Mouse (Mus musculus): ENCODE data around the gene Dnaja3. TPM values are rescaled to one million over a fixed set of nuclear protein-coding genes. Genes with fewer than 3 reads are reported as not detected.

Gene Dnaja3
- polyA plus RNA-seq, 1 experiment = 33.0 TPM

DNA sequence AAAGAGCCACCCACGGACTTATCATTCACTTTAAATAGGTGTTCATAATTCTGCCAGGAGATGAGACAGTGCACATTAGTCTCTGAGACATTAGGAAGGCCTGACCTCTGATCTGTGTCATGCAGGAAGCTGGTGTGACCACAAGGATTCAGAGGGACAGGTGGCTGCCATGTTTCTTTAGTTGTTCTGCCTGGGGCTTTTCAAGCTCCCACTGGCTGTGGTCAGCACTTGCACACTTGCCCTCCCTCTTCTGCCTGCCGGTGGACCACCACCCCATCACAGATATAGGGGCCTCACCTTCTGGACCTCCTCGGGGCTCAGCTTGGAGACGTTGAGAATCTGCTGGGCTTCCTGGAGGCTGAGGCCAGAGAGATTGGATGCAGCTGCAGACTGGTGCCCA is 23.0 kb upstream of the Dnaja3 start:
- Histone ChIP-seq H3K27me3 (ENCODE audit: control insufficient read depth, insufficient read depth, insufficient read length) (no peaks in the 10 kb centered on the region), H3K79me2 (ENCODE audit: control insufficient read depth, insufficient read depth) (peaks cover 40% of the 10 kb centered on the region), H3K4me3 (ENCODE audit: insufficient read depth, poor library complexity, severe bottlenecking) (no peak overlapping the region), H3K79me3 (ENCODE audit: low read depth) (peaks cover 15% of the 10 kb centered on the region), H3K36me3 (ENCODE audit: control insufficient read depth, insufficient read depth) (peaks cover 63% of the 10 kb centered on the region), H3ac (ENCODE audit: control insufficient read depth, insufficient read length, low read depth) (no peak overlapping the region)
- TF ChIP-seq USF1 (IDR thresholded peaks at IDR 0.05; ENCODE audit: low read depth) (no peak), MYOD1 (IDR thresholded peaks at IDR 0.05; ENCODE audit: control insufficient read depth, insufficient read length, low read depth) (peak; percentile 31)

DNA sequence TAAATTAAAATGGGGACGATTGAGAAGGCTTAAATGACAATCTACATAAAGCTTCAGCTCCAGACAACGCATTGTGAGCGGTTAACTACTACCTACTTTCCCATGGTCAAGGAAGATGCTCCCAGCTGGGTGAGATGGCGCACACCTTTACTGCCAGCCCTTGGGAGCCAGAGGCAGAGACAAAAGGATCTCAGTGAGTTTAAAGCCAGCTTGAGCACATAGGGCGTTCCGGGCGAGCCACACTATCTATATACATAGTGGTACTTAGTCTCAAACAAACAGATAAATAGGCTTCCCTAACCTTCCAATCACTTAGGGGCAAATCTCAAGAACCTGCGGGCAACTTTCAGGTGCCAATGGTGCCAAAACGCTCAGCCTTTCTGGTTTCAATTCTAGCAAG is 15.7 kb upstream of the Dnaja3 start:
- peaks cover 28% of the 10 kb centered on the region for H3K79me3 ChIP-seq (ENCODE audit: low read depth)
- no peaks in the 10 kb centered on the region for H3K27me3 ChIP-seq (ENCODE audit: control insufficient read depth, insufficient read depth, insufficient read length)
- H3K79me2 ChIP-seq (ENCODE audit: control insufficient read depth, insufficient read depth) = peaks cover 54% of the 10 kb centered on the region
- TF ChIP-seq USF1 (IDR thresholded peaks at IDR 0.05; ENCODE audit: low read depth) (no peak), MYOD1 (IDR thresholded peaks at IDR 0.05; ENCODE audit: control insufficient read depth, insufficient read length, low read depth) (no peak), CTCF (IDR thresholded peaks at IDR 0.05; ENCODE audit: control insufficient read depth, insufficient read depth, insufficient read length) (no peak), MAX (IDR thresholded peaks at IDR 0.05) (no peak), MYOG (IDR thresholded peaks at IDR 0.05; ENCODE audit: control insufficient read depth, extremely low read depth, insufficient read length) (no peak), CEBPB (IDR thresholded peaks at IDR 0.05; ENCODE audit: low read depth) (no peak), FOSL1 (IDR thresholded peaks at IDR 0.05; ENCODE audit: insufficient read depth, low read length, poor library complexity, severe bottlenecking) (no peak)
- H3ac ChIP-seq (ENCODE audit: control insufficient read depth, insufficient read length, low read depth) = peak overlapping the region; percentile 95
- H3K36me3 ChIP-seq (ENCODE audit: control insufficient read depth, insufficient read depth) = no peaks in the 10 kb centered on the region
- H3K4me3 ChIP-seq (ENCODE audit: insufficient read depth, poor library complexity, severe bottlenecking) = peak overlapping the region; percentile 72

DNA sequence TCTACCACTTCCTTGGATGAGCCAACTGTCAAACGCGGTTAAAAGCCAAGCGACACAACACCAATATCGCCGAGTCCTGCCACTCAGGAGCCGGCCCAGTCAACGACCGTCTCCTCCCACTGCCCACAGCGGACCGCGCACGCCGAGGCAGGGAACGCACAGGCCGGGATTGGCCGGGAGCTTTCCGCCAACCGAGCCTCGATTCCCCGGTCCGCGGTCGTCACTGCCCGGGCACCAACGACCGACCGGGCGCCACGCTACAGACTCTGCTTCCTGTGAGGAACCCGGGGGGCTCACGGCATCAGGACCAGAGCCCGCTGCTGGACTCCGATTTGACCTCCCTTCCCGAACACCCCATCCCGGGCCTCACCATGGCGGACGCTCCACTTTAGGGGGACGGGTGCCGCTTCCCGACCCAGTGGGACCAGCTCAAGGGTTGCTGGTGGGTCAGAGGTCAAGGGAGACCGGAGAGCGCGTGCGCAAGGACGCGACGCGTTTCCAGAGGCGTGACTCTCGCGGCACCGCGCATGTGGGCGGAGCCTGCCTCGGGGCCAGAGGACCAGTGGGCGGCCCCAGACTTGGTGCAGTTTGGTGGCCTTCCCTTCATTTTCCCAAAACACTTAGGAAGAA is 15.2 kb upstream of the Dnaja3 start, which contains the start of gene Pam16:
Pam16 (minus strand) TSS at position 508 of the 630 bp plus-strand sequence.
- TF ChIP-seq MAX (IDR thresholded peaks at IDR 0.05) = peak; percentile 56
- no peak for TF ChIP-seq MYOD1 (IDR thresholded peaks at IDR 0.05; ENCODE audit: control insufficient read depth, insufficient read length, low read depth)
- H3K79me3 ChIP-seq (ENCODE audit: low read depth) = peaks cover 28% of the 10 kb centered on the region
- no peaks in the 10 kb centered on the region for H3K27me3 ChIP-seq (ENCODE audit: control insufficient read depth, insufficient read depth, insufficient read length)
- H3K4me3 ChIP-seq (ENCODE audit: insufficient read depth, poor library complexity, severe bottlenecking) = peak within 1 kb of the TSS; percentile 72
- no peaks in the 10 kb centered on the region for H3K36me3 ChIP-seq (ENCODE audit: control insufficient read depth, insufficient read depth)
- peaks cover 50% of the 10 kb centered on the region for H3K79me2 ChIP-seq (ENCODE audit: control insufficient read depth, insufficient read depth)
- H3ac ChIP-seq (ENCODE audit: control insufficient read depth, insufficient read length, low read depth) = peak within 1 kb of the TSS; percentile 95

DNA sequence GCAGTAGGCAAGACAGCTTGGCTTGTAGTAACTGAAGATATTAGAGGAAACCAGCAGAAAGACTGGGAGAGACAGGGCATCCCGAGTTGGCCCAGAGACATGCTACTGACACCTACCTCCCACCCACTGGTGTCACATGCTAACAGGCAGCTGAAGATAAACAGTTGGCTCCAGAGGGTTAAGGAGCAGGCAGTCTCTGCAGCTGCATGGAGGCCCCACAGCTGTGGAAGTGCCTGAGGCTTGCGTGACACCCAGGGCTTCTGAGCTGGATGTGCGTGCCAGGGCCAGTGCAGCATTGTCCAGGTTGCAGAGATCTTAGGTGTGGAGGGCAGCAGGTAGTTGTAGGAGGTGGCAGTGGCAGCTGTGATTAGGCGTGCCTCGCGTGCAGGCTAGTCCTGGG is 12.7 kb upstream of the Dnaja3 start:
- TF ChIP-seq USF1 (IDR thresholded peaks at IDR 0.05; ENCODE audit: low read depth) = no peak
- no peak for TF ChIP-seq CEBPB (IDR thresholded peaks at IDR 0.05; ENCODE audit: low read depth)
- no peak for TF ChIP-seq MAX (IDR thresholded peaks at IDR 0.05)
- no peak for TF ChIP-seq MYOG (IDR thresholded peaks at IDR 0.05; ENCODE audit: control insufficient read depth, extremely low read depth, insufficient read length)
- no peak for TF ChIP-seq MYOD1 (IDR thresholded peaks at IDR 0.05; ENCODE audit: control insufficient read depth, insufficient read length, low read depth)
- no peak for TF ChIP-seq CTCF (IDR thresholded peaks at IDR 0.05; ENCODE audit: control insufficient read depth, insufficient read depth, insufficient read length)
- TF ChIP-seq FOSL1 (IDR thresholded peaks at IDR 0.05; ENCODE audit: insufficient read depth, low read length, poor library complexity, severe bottlenecking) = no peak
- Histone ChIP-seq H3ac (ENCODE audit: control insufficient read depth, insufficient read length, low read depth) (no peak overlapping the region), H3K4me3 (ENCODE audit: insufficient read depth, poor library complexity, severe bottlenecking) (no peak overlapping the region)

DNA sequence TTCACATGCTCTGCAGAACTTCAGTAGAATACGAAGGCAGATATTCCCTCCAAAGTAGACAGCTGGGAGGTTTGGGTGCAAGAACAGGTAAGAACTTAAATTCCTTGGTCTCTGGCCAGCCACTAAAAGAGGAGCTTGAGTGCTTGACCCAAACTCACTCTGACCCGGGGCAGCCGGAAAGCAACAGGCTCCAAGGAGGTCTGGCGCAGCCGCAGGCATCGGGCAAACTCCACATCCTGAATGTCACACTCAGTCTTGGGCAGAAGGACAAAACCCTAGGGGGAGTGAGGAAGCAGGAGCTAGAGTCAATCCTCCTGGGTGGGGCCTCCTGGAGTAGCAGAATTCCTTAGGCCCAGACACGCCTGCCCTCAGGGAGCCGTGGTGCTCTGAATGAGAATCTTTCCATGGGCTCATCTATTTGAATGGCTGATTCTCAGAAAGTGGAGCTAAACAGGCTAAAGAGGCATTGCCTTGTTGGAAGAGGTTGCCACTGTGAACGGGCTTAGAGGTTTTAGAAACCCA is 10.8 kb upstream of the Dnaja3 start:
- Histone ChIP-seq H3K79me3 (ENCODE audit: low read depth) (peaks cover under 1% of the 10 kb centered on the region), H3K27me3 (ENCODE audit: control insufficient read depth, insufficient read depth, insufficient read length) (no peaks in the 10 kb centered on the region), H3ac (ENCODE audit: control insufficient read depth, insufficient read length, low read depth) (no peak overlapping the region), H3K79me2 (ENCODE audit: control insufficient read depth, insufficient read depth) (peaks cover 6% of the 10 kb centered on the region), H3K4me3 (ENCODE audit: insufficient read depth, poor library complexity, severe bottlenecking) (no peak overlapping the region), H3K36me3 (ENCODE audit: control insufficient read depth, insufficient read depth) (no peaks in the 10 kb centered on the region)
- TF ChIP-seq FOSL1 (IDR thresholded peaks at IDR 0.05; ENCODE audit: insufficient read depth, low read length, poor library complexity, severe bottlenecking) = no peak

More for the DNA sequence above, 12.7 kb upstream of the Dnaja3 start:
- H3K79me2 ChIP-seq (ENCODE audit: control insufficient read depth, insufficient read depth) = peaks cover 25% of the 10 kb centered on the region
- H3K27me3 ChIP-seq (ENCODE audit: control insufficient read depth, insufficient read depth, insufficient read length) = no peaks in the 10 kb centered on the region
- no peaks in the 10 kb centered on the region for H3K36me3 ChIP-seq (ENCODE audit: control insufficient read depth, insufficient read depth)
- H3K79me3 ChIP-seq (ENCODE audit: low read depth) = peaks cover 16% of the 10 kb centered on the region

DNA sequence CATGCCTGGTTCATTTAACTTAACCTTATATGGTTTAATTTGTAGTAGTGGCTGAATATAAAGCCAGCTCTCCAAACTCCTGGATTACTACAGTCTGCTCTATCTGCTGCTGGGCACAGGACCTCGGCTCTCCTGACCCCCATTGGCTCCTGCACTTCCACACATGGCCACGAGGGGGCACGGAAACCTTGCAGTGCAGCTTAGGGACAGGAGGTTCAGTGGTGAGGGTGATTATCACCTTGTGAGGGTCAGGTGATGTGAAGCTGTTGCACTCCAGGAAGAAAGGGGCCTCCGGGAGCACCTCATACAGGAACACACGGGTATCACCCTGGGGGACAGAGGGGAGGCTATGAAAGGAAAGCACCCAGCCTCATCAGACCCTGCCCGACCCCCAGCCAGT is 9.8 kb upstream of the Dnaja3 start:
- TF ChIP-seq CTCF (IDR thresholded peaks at IDR 0.05; ENCODE audit: control insufficient read depth, insufficient read depth, insufficient read length) (peak; percentile 96), FOSL1 (IDR thresholded peaks at IDR 0.05; ENCODE audit: insufficient read depth, low read length, poor library complexity, severe bottlenecking) (no peak), MYOG (IDR thresholded peaks at IDR 0.05; ENCODE audit: control insufficient read depth, extremely low read depth, insufficient read length) (no peak), MYOD1 (IDR thresholded peaks at IDR 0.05; ENCODE audit: control insufficient read depth, insufficient read length, low read depth) (no peak), USF1 (IDR thresholded peaks at IDR 0.05; ENCODE audit: low read depth) (no peak)
- H3ac ChIP-seq (ENCODE audit: control insufficient read depth, insufficient read length, low read depth) = no peak overlapping the region
- H3K4me3 ChIP-seq (ENCODE audit: insufficient read depth, poor library complexity, severe bottlenecking) = no peak overlapping the region
- H3K36me3 ChIP-seq (ENCODE audit: control insufficient read depth, insufficient read depth) = no peaks in the 10 kb centered on the region
- no peaks in the 10 kb centered on the region for H3K79me3 ChIP-seq (ENCODE audit: low read depth)
- H3K79me2 ChIP-seq (ENCODE audit: control insufficient read depth, insufficient read depth) = no peaks in the 10 kb centered on the region
- H3K27me3 ChIP-seq (ENCODE audit: control insufficient read depth, insufficient read depth, insufficient read length) = no peaks in the 10 kb centered on the region

Data from C2C12 (cell line).